Mouse (Mus musculus) cerebellum, postnatal 25 days (tissue): ENCODE results near the gene Rhox6.
"Not testable (repeated sequence)": the region's sequence is repeated elsewhere in the genome, so short reads cannot be mapped to it uniquely, and the experiment has no call there.

Experiments
- DNase-seq, 2 experiments: peaks; one replicate each; pipeline ENCODE4 v3.0.0; 2021; ENCODE audit warnings: mixed read lengths in 2 of 2

Rhox6 gene

DNA sequence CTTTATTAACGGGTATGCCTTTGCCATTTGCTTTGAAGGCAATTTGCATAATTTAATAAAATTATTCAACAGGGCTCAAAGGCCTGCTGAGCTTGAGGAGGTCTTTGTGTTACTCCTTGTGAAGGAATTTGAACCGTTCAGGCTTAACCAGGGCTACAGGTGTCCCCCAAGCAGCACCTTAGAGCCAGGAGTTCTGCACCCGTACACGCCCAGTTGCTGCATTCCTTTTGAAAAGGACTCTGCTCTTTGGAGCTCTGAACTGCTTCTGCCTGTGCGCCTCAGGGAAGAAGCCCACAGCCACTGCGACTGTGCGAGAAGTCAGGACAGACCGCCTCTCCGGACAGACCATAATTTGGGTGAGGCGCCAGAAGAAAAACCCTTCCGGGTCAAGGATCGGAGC lies at the start of gene Rhox6:
TSS of gene Rhox6 (plus strand) at position 301 of the 400 bp plus-strand sequence.
- DNase-seq: not testable (repeated sequence)

DNA sequence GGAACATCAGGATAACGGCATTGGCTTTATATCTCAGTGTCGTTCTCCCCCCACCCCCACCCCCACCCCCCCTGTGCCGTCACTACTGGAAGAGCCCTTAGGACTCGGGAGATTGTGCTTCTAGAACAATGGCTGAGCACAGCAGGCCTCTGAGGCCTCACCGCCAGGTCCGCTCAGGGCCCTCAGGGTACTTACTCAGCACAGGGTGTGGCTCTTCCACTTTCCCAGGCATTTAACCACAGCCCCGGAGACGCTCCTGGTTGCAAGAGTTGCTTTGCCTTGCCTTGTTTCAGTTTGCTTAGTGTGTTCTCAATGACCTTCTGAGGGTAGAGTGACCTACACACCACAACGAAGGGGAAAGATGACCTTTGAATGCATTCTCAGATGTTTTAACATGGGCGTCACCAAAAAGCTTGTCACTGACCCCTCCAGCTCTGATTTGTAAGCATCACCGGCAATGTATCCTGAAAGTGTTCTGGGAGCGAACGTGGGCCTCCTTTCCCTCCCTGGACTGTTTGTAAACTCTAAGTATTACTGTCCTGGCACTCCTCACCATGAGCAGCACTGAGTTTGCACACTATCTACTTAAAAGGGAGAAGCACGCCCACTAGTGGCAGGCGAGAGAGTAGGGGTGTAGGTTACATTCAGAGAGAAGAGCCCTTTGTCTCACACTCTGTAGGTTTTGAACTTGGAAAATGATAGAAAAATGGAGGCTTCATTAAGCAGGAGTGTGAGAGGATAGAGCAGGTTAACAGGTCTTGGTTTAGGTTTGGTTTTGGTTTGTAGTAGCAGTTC lies 19.2 kb upstream of the Rhox6 start:
- no peak for DNase-seq

DNA sequence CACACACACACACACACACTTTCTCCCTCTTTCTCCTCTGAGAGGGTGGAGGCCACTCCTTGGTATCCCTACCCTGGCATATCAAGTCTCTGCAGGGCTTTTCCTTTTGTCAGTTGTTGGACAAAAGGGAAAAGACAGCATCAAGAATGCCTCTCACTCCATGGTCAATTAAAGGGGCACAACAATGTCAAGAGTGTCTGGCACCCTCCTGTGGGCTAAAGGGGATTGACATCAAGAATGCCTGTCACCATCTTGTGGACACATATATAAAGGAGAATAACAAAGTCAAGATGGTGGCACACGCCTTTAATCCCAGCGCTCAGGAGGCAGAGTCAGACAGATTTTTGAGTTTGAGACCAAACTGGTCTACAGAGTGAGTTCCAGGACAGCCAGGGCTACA lies 17.3 kb upstream of the Rhox6 start:
- DNase-seq: no peak

GRCm38 (mm10) chrX:37811179-37811578 lies 15.5 kb upstream of the Rhox6 start:
- DNase-seq: peak in 1 of 2 experiments; percentile 13

DNA sequence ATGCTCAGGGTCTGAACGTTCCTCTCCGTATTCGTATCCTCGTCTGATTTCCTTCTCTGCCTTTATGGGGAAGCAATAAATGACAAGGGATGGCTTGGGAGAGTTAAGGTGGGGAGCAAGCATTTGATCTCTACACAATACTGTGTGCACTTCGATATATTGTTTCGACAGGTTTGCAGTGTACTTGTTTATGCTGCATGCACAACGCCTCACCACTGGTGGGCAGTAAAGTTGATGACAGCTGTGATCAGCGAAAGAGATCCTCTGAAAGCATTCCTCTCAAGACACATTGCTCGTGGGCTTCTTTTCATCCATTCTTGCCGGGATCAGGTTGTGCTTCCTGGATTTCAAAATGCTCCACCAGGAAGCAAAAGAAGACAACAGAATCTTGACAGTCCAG lies 11.0 kb upstream of the Rhox6 start:
- no peak for DNase-seq

DNA sequence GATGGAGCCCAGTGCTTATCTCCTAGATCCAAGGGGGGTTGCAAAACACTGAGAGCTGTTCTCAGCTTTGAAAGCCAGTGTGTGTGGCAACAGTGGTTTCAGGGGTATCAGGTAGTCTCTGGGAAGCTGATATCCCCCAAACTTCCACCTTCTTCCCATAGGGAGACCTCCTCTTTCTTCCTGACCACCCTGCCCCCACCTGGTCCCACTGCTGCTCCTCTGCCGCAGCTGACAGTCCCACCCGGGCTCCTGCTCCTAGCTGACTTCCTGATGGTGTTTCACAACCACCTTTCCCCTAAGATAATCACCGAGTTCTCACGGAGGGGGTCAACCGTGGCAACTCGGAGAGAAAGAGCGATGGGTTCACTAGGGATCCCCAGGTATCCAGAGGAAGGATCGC lies 4.7 kb downstream of the Rhox6 start, which contains the start of gene Rhox7a:
TSS of gene Rhox7a (plus strand) at position 301 of the 400 bp plus-strand sequence.
- not testable (repeated sequence) for DNase-seq

GRCm38 (mm10) chrX:37871641-37872040 lies 44.9 kb downstream of the Rhox6 start:
- DNase-seq: no peak

GRCm38 (mm10) chrX:37878844-37879243 lies 52.1 kb downstream of the Rhox6 start, which contains the start of gene Rhox8:
Rhox8 (minus strand) TSS chrX:37878944.
- no peak for DNase-seq
